In genomic region chr5:130811266-130811665, GRCm38 (mm10) we compare ENCODE assay signal across 9 mouse cellular contexts.
A peak's percentile ranks its signal among the peaks of the same experiment; 100 is the strongest.
DNase-seq lines count a peak whose midpoint lies in the region; ATAC-seq and TF ChIP-seq lines count a peak whose summit lies in the region.
"Had no signal": no experiment of that assay in that cellular context is flagged by ENCODE, and none has a peak within 500 bp of the region (broad histone marks: within the 10 kb centered on the region; RNA-seq: fewer than 3 reads in every experiment).

No protein-coding gene starts in this region.

- H3K9ac ChIP-seq in hindbrain, embryonic 11.5 days (ENCODE audit: low read depth, low read length): no peak overlapping the region
- no peak overlapping the region for H3K9ac ChIP-seq in hindbrain, embryonic 12.5 days
- H3K9ac ChIP-seq in CH12.LX (ENCODE audit: insufficient read depth, low read depth): no peak overlapping the region
- H3K9ac ChIP-seq in liver, embryonic 11.5 days (ENCODE audit: low read depth, low read length): no peak overlapping the region

- no peaks in the 10 kb centered on the region for H3K79me2 ChIP-seq in CH12.LX (replicated peaks; ENCODE audit: control insufficient read depth, extremely low read depth, insufficient read depth, poor library complexity, severe bottlenecking)

- TF ChIP-seq CTCF in CH12.LX (conservative IDR thresholded peaks at IDR 0.05 in 1 of 2, IDR thresholded peaks at IDR 0.05 in 1 of 2; ENCODE audit: low read depth in 2 of 2, low read length in 2 of 2): peak in 1 of 2 experiments; percentile 29; a peak in 1 of 4 replicates

- DNase-seq in hindbrain, embryonic 11.5 days (ENCODE audit: low spot score): peak; percentile 76
- no peak for DNase-seq in CH12.LX (ENCODE audit: extremely low read depth)
- peak; percentile 30 for DNase-seq in adrenal gland, adult 2 months
- DNase-seq in embryo, embryonic 11 days: peak; percentile 44
- peak; percentile 33 for DNase-seq in liver, embryonic 11.5 days (ENCODE audit: low spot score)

- H3K4me1 ChIP-seq in hindbrain, embryonic 11.5 days (replicated peaks; ENCODE audit: control insufficient read depth, insufficient read depth, low read length): no peaks in the 10 kb centered on the region
- H3K4me1 ChIP-seq in hindbrain, embryonic 12.5 days: peaks cover 3% of the 10 kb centered on the region; the same call in 1 of the 2 replicates
- no peaks in the 10 kb centered on the region for H3K4me1 ChIP-seq in CH12.LX (ENCODE audit: control insufficient read depth in 1 of 2, insufficient read depth in 2 of 2)
- no peaks in the 10 kb centered on the region for H3K4me1 ChIP-seq in liver, embryonic 11.5 days (replicated peaks; ENCODE audit: control insufficient read depth, insufficient read depth, low read length)
- H3K4me1 ChIP-seq: megakaryocyte, embryonic 14.5 days had no signal

- WGBS in hindbrain, embryonic 11.5 days: 36% methylated on average over 3 of the region's 3 CpGs
- 40% methylated on average over 3 of the region's 3 CpGs for WGBS in hindbrain, embryonic 12.5 days
- WGBS in liver, embryonic 11.5 days: 23% methylated on average over 3 of the region's 3 CpGs

- ATAC-seq in hindbrain, embryonic 11.5 days (ENCODE audit: low FRiP score): no peak
- ATAC-seq in hindbrain, embryonic 12.5 days (ENCODE audit: low FRiP score): no peak
- ATAC-seq in liver, embryonic 11.5 days (replicated peaks; ENCODE audit: low FRiP score): no peak
- ATAC-seq in megakaryocyte-erythroid progenitor cell, adult 5-6 weeks (replicated peaks; ENCODE audit: low FRiP score, low TSS enrichment, poor library complexity, severe bottlenecking): no peak
- no peak for ATAC-seq in activated CD4-positive, CD25-positive, alpha-beta regulatory T cell, adult 4 months

- no peaks in the 10 kb centered on the region for H3K36me3 ChIP-seq in hindbrain, embryonic 11.5 days (ENCODE audit: control insufficient read depth, insufficient read depth, low read length)
- H3K36me3 ChIP-seq in hindbrain, embryonic 12.5 days: no peaks in the 10 kb centered on the region
- H3K36me3 ChIP-seq in CH12.LX (replicated peaks in 1 of 2; ENCODE audit: control insufficient read depth in 1 of 2, insufficient read depth in 1 of 2, low read length in 1 of 2): no peaks in the 10 kb centered on the region
- H3K36me3 ChIP-seq in liver, embryonic 11.5 days (ENCODE audit: control insufficient read depth, insufficient read depth, low read length): no peaks in the 10 kb centered on the region

- in situ Hi-C loops in CH12.LX (cut with MboI; ENCODE audit: low pct_ligation_motif_present, low pct_unique_long_range_greater_than_20kb, low sequenced_read_pairs): no loop called here

- no peak for TF ChIP-seq POLR2A in CH12.LX (IDR thresholded peaks at IDR 0.05; ENCODE audit: low read depth, low read length)

- H3K9me3 ChIP-seq in hindbrain, embryonic 11.5 days (ENCODE audit: control insufficient read depth, low read length): no peaks in the 10 kb centered on the region; the same call in 1 of the 2 replicates
- 0 out of 2 replicates have a peak, but pooled peaks cover 7% of the 10 kb centered on the region for H3K9me3 ChIP-seq in hindbrain, embryonic 12.5 days (replicated peaks)
- H3K9me3 ChIP-seq in CH12.LX (replicated peaks; ENCODE audit: low read length): peaks cover 61% of the 10 kb centered on the region
- 0 out of 2 replicates have a peak, but pooled peaks cover 4% of the 10 kb centered on the region for H3K9me3 ChIP-seq in liver, embryonic 11.5 days (ENCODE audit: control insufficient read depth, low read length)

- no peak overlapping the region for H3K4me2 ChIP-seq in hindbrain, embryonic 11.5 days (replicated peaks; ENCODE audit: low read depth, low read length)
- H3K4me2 ChIP-seq in hindbrain, embryonic 12.5 days (replicated peaks): no peak overlapping the region
- H3K4me2 ChIP-seq in CH12.LX (ENCODE audit: insufficient read depth, low read depth, poor library complexity, severe bottlenecking): no peak overlapping the region
- no peak overlapping the region for H3K4me2 ChIP-seq in liver, embryonic 11.5 days

- no peak overlapping the region for H3K27ac ChIP-seq in hindbrain, embryonic 11.5 days (ENCODE audit: low read depth, low read length)
- no peak overlapping the region for H3K27ac ChIP-seq in hindbrain, embryonic 12.5 days
- no peak overlapping the region for H3K27ac ChIP-seq in CH12.LX (ENCODE audit: insufficient read depth, low read depth)
- no peak overlapping the region for H3K27ac ChIP-seq in liver, embryonic 11.5 days (ENCODE audit: low read depth, low read length)

- peak; percentile 14 for TF ChIP-seq RAD21 in CH12.LX (IDR thresholded peaks at IDR 0.05; ENCODE audit: low read depth, low read length)

- no peak overlapping the region for H3K4me3 ChIP-seq in hindbrain, embryonic 11.5 days (ENCODE audit: low read depth, low read length)
- H3K4me3 ChIP-seq in hindbrain, embryonic 12.5 days: no peak overlapping the region
- no peak overlapping the region for H3K4me3 ChIP-seq in CH12.LX (replicated peaks in 1 of 3; ENCODE audit: low read depth in 2 of 3, low read length in 2 of 3, poor library complexity in 1 of 3)
- no peak overlapping the region for H3K4me3 ChIP-seq in liver, embryonic 11.5 days (ENCODE audit: low read depth, low read length)
- H3K4me3 ChIP-seq: megakaryocyte, embryonic 14.5 days had no signal

- no peak for TF ChIP-seq EP300 in CH12.LX (IDR thresholded peaks at IDR 0.05; ENCODE audit: low read length)

- H3K27me3 ChIP-seq in hindbrain, embryonic 11.5 days (ENCODE audit: control insufficient read depth, insufficient read depth, low read length): no peaks in the 10 kb centered on the region
- H3K27me3 ChIP-seq in hindbrain, embryonic 12.5 days: no peaks in the 10 kb centered on the region
- H3K27me3 ChIP-seq in CH12.LX (replicated peaks): no peaks in the 10 kb centered on the region
- no peaks in the 10 kb centered on the region for H3K27me3 ChIP-seq in liver, embryonic 11.5 days (replicated peaks; ENCODE audit: control insufficient read depth, insufficient read depth, low read length)
- H3K27me3 ChIP-seq: megakaryocyte, embryonic 14.5 days had no signal

- dilution Hi-C loops in CH12.LX (cut with MboI; ENCODE audit: extremely low pct_ligation_motif_present, extremely low pct_unique_long_range_greater_than_20kb, low sequenced_read_pairs): no loop called here

TF ChIP-seq in CH12.LX, 34 proteins besides CTCF, POLR2A, EP300 and RAD21:
- no peak for TF ChIP-seq JUND (conservative IDR thresholded peaks at IDR 0.05; ENCODE audit: low read depth, low read length)
- TF ChIP-seq ZNF384 (IDR thresholded peaks at IDR 0.05; ENCODE audit: low read depth, low read length): no peak
